Comparison of ENCODE assay signal across 10 mouse cellular contexts in the genomic region with DNA sequence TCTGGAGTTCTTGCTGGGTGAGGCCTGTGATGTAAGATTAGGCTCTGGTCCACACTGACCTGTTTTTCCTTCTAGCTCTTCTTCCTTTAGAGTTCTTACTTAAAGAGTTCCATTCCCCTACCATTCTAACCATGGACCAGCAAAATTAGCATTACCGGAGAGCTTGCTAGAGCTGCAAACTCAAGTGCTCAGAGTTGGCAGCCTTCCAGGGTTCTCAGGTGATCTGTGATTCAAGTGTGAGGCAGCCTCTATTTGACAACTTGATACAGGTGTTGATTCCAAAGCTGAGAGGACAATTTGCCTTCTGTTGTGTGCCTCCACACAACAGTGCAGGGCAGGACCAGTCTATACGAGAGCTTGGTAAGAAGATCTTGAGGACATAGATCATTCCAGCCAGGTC. TPM values are rescaled to one million over a fixed set of nuclear protein-coding genes. Genes with fewer than 3 reads are reported as not detected.
DNase-seq lines count a peak whose midpoint lies in the region; ATAC-seq and TF ChIP-seq lines count a peak whose summit lies in the region.
"Had no signal": no experiment of that assay in that cellular context is flagged by ENCODE, and none has a peak within 500 bp of the region (broad histone marks: within the 10 kb centered on the region; RNA-seq: fewer than 3 reads in every experiment).

No protein-coding gene starts in this region.

- no peaks in the 10 kb centered on the region for H3K9me3 ChIP-seq in liver, postnatal 0 days (ENCODE audit: low read length)
- no peaks in the 10 kb centered on the region for H3K9me3 ChIP-seq in liver, embryonic 12.5 days (replicated peaks)
- H3K9me3 ChIP-seq in stomach, embryonic 14.5 days (ENCODE audit: control insufficient read depth, low read depth, low read length): no peaks in the 10 kb centered on the region
- H3K9me3 ChIP-seq: limb, embryonic 15.5 days had no signal

- TF ChIP-seq EP300 in liver, postnatal 0 days (IDR thresholded peaks at IDR 0.05; ENCODE audit: low read depth): no peak

- H3K27me3 ChIP-seq in liver, postnatal 0 days (ENCODE audit: insufficient read depth, low read length): no peaks in the 10 kb centered on the region
- H3K27me3 ChIP-seq in liver, embryonic 12.5 days (replicated peaks): no peaks in the 10 kb centered on the region
- no peaks in the 10 kb centered on the region for H3K27me3 ChIP-seq in stomach, embryonic 14.5 days (ENCODE audit: control insufficient read depth, insufficient read depth, low read length)
- H3K27me3 ChIP-seq: limb, embryonic 15.5 days had no signal

- H3K9ac ChIP-seq in liver, postnatal 0 days (replicated peaks): no peak overlapping the region
- H3K9ac ChIP-seq in liver, embryonic 12.5 days: no peak overlapping the region
- H3K9ac ChIP-seq in stomach, embryonic 14.5 days (replicated peaks; ENCODE audit: low read depth, low read length): no peak overlapping the region
- H3K9ac ChIP-seq: limb, embryonic 15.5 days had no signal

- H3K4me2 ChIP-seq in liver, postnatal 0 days (ENCODE audit: low read depth, low read length): no peak overlapping the region
- H3K4me2 ChIP-seq in liver, embryonic 12.5 days: no peak overlapping the region
- no peak overlapping the region for H3K4me2 ChIP-seq in stomach, embryonic 14.5 days (replicated peaks; ENCODE audit: low read depth, low read length)
- H3K4me2 ChIP-seq: limb, embryonic 15.5 days had no signal

- TF ChIP-seq CTCF in gastrocnemius, adult 2 months (IDR thresholded peaks at IDR 0.05): no peak
- no peak for TF ChIP-seq CTCF in liver, postnatal 0 days (IDR thresholded peaks at IDR 0.05; ENCODE audit: low read depth)

- no peaks in the 10 kb centered on the region for H3K36me3 ChIP-seq in liver, postnatal 0 days (replicated peaks; ENCODE audit: insufficient read depth, low read length)
- H3K36me3 ChIP-seq in liver, embryonic 12.5 days: no peaks in the 10 kb centered on the region
- no peaks in the 10 kb centered on the region for H3K36me3 ChIP-seq in stomach, embryonic 14.5 days (ENCODE audit: control insufficient read depth, insufficient read depth, low read length)
- H3K36me3 ChIP-seq: limb, embryonic 15.5 days had no signal

- WGBS in liver, postnatal 0 days (ENCODE audit: insufficient replicate concordance): 54% methylated on average over 2 of the region's 2 CpGs
- 64% methylated on average over 2 of the region's 2 CpGs for WGBS in liver, embryonic 12.5 days (ENCODE audit: insufficient replicate concordance)
- 60% methylated on average over 2 of the region's 2 CpGs for WGBS in stomach, embryonic 14.5 days

- peak; percentile 59 for DNase-seq in gastrocnemius, adult 2 months
- DNase-seq in gastrocnemius, postnatal 4 days (ENCODE audit: low spot score in 2 of 2): no peak
- peak; percentile 44 for DNase-seq in liver, postnatal 0 days
- DNase-seq in kidney, postnatal 14 days: peak; percentile 52
- DNase-seq in thymus, postnatal 0 days (ENCODE audit: low spot score): no peak
- DNase-seq in layer of hippocampus, postnatal 14 days (ENCODE audit: low spot score in 2 of 2): no peak

- H3K27ac ChIP-seq in gastrocnemius, adult 2 months: peak overlapping the region; percentile 83
- no peak overlapping the region for H3K27ac ChIP-seq in liver, postnatal 0 days (ENCODE audit: low read depth)
- no peak overlapping the region for H3K27ac ChIP-seq in liver, embryonic 12.5 days
- no peak overlapping the region for H3K27ac ChIP-seq in stomach, embryonic 14.5 days (ENCODE audit: low read length)
- H3K27ac ChIP-seq: limb, embryonic 15.5 days had no signal

- H3K4me1 ChIP-seq in liver, postnatal 0 days (ENCODE audit: insufficient read depth): peaks cover 12% of the 10 kb centered on the region; the same call in 1 of the 2 replicates
- no peaks in the 10 kb centered on the region for H3K4me1 ChIP-seq in liver, embryonic 12.5 days
- H3K4me1 ChIP-seq in stomach, embryonic 14.5 days (ENCODE audit: control insufficient read depth, insufficient read depth, low read length): no peaks in the 10 kb centered on the region

- H3K4me3 ChIP-seq in gastrocnemius, adult 2 months: 0 out of 2 replicates have a peak overlapping the region, but pooled peaks have one; percentile 23
- H3K4me3 ChIP-seq in liver, postnatal 0 days (ENCODE audit: low read depth, low read length): no peak overlapping the region
- H3K4me3 ChIP-seq in liver, embryonic 12.5 days: no peak overlapping the region
- H3K4me3 ChIP-seq in stomach, embryonic 14.5 days (ENCODE audit: low read depth, low read length): no peak overlapping the region
- H3K4me3 ChIP-seq: limb, embryonic 15.5 days had no signal

- intact Hi-C loops in gastrocnemius, adult 2 months (cut with DNase I): no loop called here

- no peak for ATAC-seq in liver, postnatal 0 days
- ATAC-seq in liver, embryonic 12.5 days: no peak
- 0 out of 2 replicates have a peak, but pooled peaks have one; percentile 40 for ATAC-seq in stomach, embryonic 14.5 days (ENCODE audit: insufficient number of reproducible peaks, insufficient read depth, low FRiP score, low read depth)
- ATAC-seq: inflammation-experienced regulatory T-cells, adult 6 months had no signal

RNA-seq across cellular contexts. Expression of gene Eepd1, which starts 31.7 kb away (rescaled TPM):
- 100 to 1,000 TPM in 1 of 2 experiments, 10 to 100 TPM in 1; 99.2 to 114 TPM for total RNA-seq in gastrocnemius, adult 2 months (2021)
- 10 to 100 TPM; 33.1 to 35.5 TPM for total RNA-seq in gastrocnemius, postnatal 4 days (2021)
- polyA plus RNA-seq in liver, postnatal 0 days (2015; fragmentation: Nextera tagmentation; extraction: Ambion mirVana): 7.6 and 7.8 TPM in 2 replicates
- polyA plus RNA-seq in liver, embryonic 12.5 days (2016; fragmentation: Nextera tagmentation; extraction: Ambion mirVana): 5.4 and 6.3 TPM in 2 replicates
- polyA plus RNA-seq in stomach, embryonic 14.5 days (2014; fragmentation: Nextera tagmentation; extraction: Ambion mirVana): 10.1 and 11.5 TPM in 2 replicates
- 4.7 and 4.9 TPM in 2 replicates for polyA plus RNA-seq in thymus, postnatal 0 days (2015; fragmentation: Nextera tagmentation; extraction: Ambion mirVana)
- total RNA-seq in layer of hippocampus, postnatal 14 days (2021): 10 to 100 TPM; 12.5 to 14.4 TPM

Comparison
In these comparisons a context has a peak if more than half of its experiments do, and no peak if none do; other contexts are left out.
1. DNase-seq: peak in gastrocnemius, adult 2 months (single experiment), liver, postnatal 0 days (single experiment) and kidney, postnatal 14 days (single experiment); none in gastrocnemius, postnatal 4 days (0 of 2), thymus, postnatal 0 days (single experiment) and layer of hippocampus, postnatal 14 days (0 of 2).